Mouse (Mus musculus): ENCODE measurements at regions not wholly inside any gene's neighbourhood (a gene's known extent, or its start where the extent isn't known, plus 50 kb on each side); places are given as distances from the start of the nearest gene placed in this dataset.

DNA sequence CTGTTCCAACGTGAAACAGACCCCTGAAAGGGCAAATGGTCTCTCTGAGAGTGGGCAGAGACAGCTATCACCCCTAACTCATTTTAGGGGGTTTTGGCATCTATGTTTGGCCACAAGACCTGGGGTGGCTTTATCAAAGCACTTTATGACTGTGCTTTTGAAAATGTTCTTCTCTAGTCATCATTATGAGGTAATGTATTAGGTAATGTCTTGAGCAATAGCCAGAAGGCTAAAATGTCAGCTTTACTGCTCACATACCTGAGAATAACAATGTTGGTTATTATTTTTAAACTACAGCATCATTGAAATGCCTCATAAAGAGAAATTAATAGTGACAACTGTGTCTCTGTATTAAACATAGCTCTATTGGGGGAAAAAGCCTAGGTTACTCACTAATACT lies 129.9 kb upstream of the Rnd3 start:
- no peak for DNase-seq
- Histone ChIP-seq H3K4me3 (ENCODE audit: insufficient read depth, low read depth, low read length) (no peak overlapping the region), H3K36me3 (ENCODE audit: control insufficient read depth, insufficient read depth, low read length) (no peaks in the 10 kb centered on the region), H3K27ac (ENCODE audit: insufficient read depth, low read depth, low read length) (no peak overlapping the region), H3K27me3 (replicated peaks; ENCODE audit: control insufficient read depth, insufficient read depth, low read length) (no peaks in the 10 kb centered on the region), H3K4me1 (ENCODE audit: control insufficient read depth, insufficient read depth, low read length) (no peaks in the 10 kb centered on the region)
- WGBS: 59% methylated on average over 1 of the region's 1 CpGs
- TF ChIP-seq CTCF (conservative IDR thresholded peaks at IDR 0.05; ENCODE audit: insufficient read depth, insufficient read length, low read depth, low read length) (no peak), POLR2A (IDR thresholded peaks at IDR 0.05; ENCODE audit: low read depth, low read length) (no peak)

DNA sequence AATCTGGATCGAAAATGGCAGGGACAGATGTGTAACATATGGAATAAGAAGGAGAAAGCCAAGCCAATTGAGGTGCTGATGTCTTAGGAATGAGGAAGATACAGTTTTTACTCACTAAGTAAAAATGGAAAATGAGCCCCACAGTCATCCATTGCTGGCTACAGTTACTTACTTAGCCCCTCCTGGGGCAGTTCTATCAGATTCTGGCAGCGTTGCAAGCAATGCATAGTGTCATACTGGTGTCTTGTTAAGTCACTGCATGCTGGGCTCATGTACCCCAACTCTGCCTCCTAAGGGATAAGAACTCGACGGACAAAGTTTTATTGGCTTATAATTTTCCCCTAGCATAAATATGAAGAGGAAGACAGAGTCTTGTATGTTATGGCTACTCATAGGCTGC lies 129.4 kb upstream of the Rnd3 start:
- WGBS: 92% methylated on average over 4 of the region's 4 CpGs
- Histone ChIP-seq H3K4me3 (ENCODE audit: insufficient read depth, low read depth, low read length) (no peak overlapping the region), H3K36me3 (ENCODE audit: control insufficient read depth, insufficient read depth, low read length) (no peaks in the 10 kb centered on the region), H3K27ac (ENCODE audit: insufficient read depth, low read depth, low read length) (no peak overlapping the region), H3K27me3 (replicated peaks; ENCODE audit: control insufficient read depth, insufficient read depth, low read length) (no peaks in the 10 kb centered on the region), H3K4me1 (ENCODE audit: control insufficient read depth, insufficient read depth, low read length) (no peaks in the 10 kb centered on the region)
- no peak for DNase-seq
- TF ChIP-seq POLR2A (IDR thresholded peaks at IDR 0.05; ENCODE audit: low read depth, low read length) (no peak), CTCF (conservative IDR thresholded peaks at IDR 0.05; ENCODE audit: insufficient read depth, insufficient read length, low read depth, low read length) (no peak)

DNA sequence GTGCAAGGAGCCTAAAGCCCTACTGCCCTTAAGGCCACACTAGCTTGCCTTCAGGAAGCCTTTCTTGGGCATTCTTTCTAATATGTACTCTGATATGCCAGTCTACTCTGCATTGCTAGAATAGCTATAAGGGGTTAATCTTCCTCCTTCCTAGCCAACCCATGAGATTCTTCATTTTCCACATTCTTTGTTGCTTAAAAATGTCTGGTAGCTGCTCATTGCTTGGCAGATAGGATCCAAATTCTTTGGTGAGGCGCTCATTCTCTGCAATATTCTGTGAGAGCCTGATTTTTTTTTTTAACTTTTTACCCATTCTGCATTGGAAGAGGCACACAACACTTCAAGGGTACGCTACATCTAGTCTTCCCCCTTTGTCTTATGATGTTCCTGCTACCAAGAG lies 127.7 kb upstream of the Rnd3 start:
- 81% methylated on average over 2 of the region's 2 CpGs for WGBS
- Histone ChIP-seq H3K27ac (ENCODE audit: insufficient read depth, low read depth, low read length) (no peak overlapping the region), H3K4me3 (ENCODE audit: insufficient read depth, low read depth, low read length) (no peak overlapping the region), H3K36me3 (ENCODE audit: control insufficient read depth, insufficient read depth, low read length) (no peaks in the 10 kb centered on the region), H3K4me1 (ENCODE audit: control insufficient read depth, insufficient read depth, low read length) (no peaks in the 10 kb centered on the region), H3K27me3 (replicated peaks; ENCODE audit: control insufficient read depth, insufficient read depth, low read length) (no peaks in the 10 kb centered on the region)
- no peak for DNase-seq
- no peak for TF ChIP-seq CTCF (conservative IDR thresholded peaks at IDR 0.05; ENCODE audit: insufficient read depth, insufficient read length, low read depth, low read length)
- no peak for TF ChIP-seq POLR2A (IDR thresholded peaks at IDR 0.05; ENCODE audit: low read depth, low read length)

- Histone ChIP-seq H3K4me3 (ENCODE audit: insufficient read depth, low read depth, low read length) (no peak overlapping the region), H3K27me3 (replicated peaks; ENCODE audit: control insufficient read depth, insufficient read depth, low read length) (no peaks in the 10 kb centered on the region), H3K36me3 (ENCODE audit: control insufficient read depth, insufficient read depth, low read length) (no peaks in the 10 kb centered on the region), H3K27ac (ENCODE audit: insufficient read depth, low read depth, low read length) (no peak overlapping the region), H3K4me1 (ENCODE audit: control insufficient read depth, insufficient read depth, low read length) (no peaks in the 10 kb centered on the region)
- WGBS: 47% methylated on average over 5 of the region's 5 CpGs
- no peak for DNase-seq
- TF ChIP-seq CTCF (conservative IDR thresholded peaks at IDR 0.05; ENCODE audit: insufficient read depth, insufficient read length, low read depth, low read length) (no peak), POLR2A (IDR thresholded peaks at IDR 0.05; ENCODE audit: low read depth, low read length) (no peak)
Measured at GRCm38 (mm10) chr2:51273300-51273699, 124.4 kb upstream of the Rnd3 start.

- DNase-seq: peak; percentile 8
- TF ChIP-seq CTCF (conservative IDR thresholded peaks at IDR 0.05; ENCODE audit: insufficient read depth, insufficient read length, low read depth, low read length) (no peak; the same call in 1 of the 2 replicates), POLR2A (IDR thresholded peaks at IDR 0.05; ENCODE audit: low read depth, low read length) (no peak)
- H3K27ac ChIP-seq (ENCODE audit: insufficient read depth, low read depth, low read length): no peak overlapping the region
- H3K36me3 ChIP-seq (ENCODE audit: control insufficient read depth, insufficient read depth, low read length): no peaks in the 10 kb centered on the region
- no peaks in the 10 kb centered on the region for H3K4me1 ChIP-seq (ENCODE audit: control insufficient read depth, insufficient read depth, low read length)
- H3K4me3 ChIP-seq (ENCODE audit: insufficient read depth, low read depth, low read length): no peak overlapping the region
- 52% methylated on average over 2 of the region's 2 CpGs for WGBS
- no peaks in the 10 kb centered on the region for H3K27me3 ChIP-seq (replicated peaks; ENCODE audit: control insufficient read depth, insufficient read depth, low read length)
Measured at GRCm38 (mm10) chr2:51268532-51268931, 119.6 kb upstream of the Rnd3 start.

DNA sequence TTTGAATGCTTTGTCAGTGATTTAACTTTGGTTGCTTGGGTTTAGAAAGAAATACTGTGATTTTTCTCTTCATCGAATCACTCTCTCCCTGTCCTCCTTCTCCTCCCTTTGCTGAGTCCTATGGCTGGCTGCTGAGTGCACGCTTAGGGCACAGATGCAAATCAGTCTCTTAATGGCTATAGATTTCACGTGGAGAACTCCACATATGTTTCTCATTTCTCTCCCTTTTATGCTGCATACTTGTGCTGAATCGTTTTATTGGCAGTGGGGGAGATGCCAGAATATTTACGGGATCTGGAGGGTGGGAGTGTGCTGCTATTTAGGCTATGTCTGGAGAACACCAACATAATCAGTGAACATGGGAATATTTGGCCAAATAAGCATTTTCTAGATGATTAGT lies 118.8 kb upstream of the Rnd3 start:
- H3K4me1 ChIP-seq (ENCODE audit: control insufficient read depth, insufficient read depth, low read length): no peaks in the 10 kb centered on the region
- no peak for TF ChIP-seq POLR2A (IDR thresholded peaks at IDR 0.05; ENCODE audit: low read depth, low read length)
- no peak for TF ChIP-seq CTCF (conservative IDR thresholded peaks at IDR 0.05; ENCODE audit: insufficient read depth, insufficient read length, low read depth, low read length)
- no peaks in the 10 kb centered on the region for H3K27me3 ChIP-seq (replicated peaks; ENCODE audit: control insufficient read depth, insufficient read depth, low read length)
- WGBS: 61% methylated on average over 5 of the region's 5 CpGs
- H3K36me3 ChIP-seq (ENCODE audit: control insufficient read depth, insufficient read depth, low read length): no peaks in the 10 kb centered on the region
- DNase-seq: no peak
- no peak overlapping the region for H3K27ac ChIP-seq (ENCODE audit: insufficient read depth, low read depth, low read length)
- H3K4me3 ChIP-seq (ENCODE audit: insufficient read depth, low read depth, low read length): no peak overlapping the region

DNA sequence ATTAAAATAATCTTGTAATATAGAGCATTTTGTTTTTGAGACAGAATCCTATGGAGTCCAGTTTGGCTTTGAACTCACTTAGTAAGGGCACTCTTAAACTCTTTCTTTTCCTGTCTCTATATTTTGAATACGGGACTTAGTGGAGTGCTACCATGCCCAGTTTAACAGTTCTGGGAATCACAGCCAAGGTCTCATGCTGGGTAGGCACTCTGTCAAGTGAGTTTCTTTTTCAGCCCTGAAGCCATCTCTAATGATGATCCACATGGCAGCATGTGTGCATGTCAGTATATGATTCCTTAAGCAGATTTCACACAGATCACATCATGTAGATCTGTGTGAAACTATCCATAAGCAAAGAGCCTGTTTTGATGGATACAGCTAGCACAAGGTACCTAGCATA lies 113.6 kb upstream of the Rnd3 start:
- H3K36me3 ChIP-seq (ENCODE audit: control insufficient read depth, insufficient read depth, low read length): no peaks in the 10 kb centered on the region

DNA sequence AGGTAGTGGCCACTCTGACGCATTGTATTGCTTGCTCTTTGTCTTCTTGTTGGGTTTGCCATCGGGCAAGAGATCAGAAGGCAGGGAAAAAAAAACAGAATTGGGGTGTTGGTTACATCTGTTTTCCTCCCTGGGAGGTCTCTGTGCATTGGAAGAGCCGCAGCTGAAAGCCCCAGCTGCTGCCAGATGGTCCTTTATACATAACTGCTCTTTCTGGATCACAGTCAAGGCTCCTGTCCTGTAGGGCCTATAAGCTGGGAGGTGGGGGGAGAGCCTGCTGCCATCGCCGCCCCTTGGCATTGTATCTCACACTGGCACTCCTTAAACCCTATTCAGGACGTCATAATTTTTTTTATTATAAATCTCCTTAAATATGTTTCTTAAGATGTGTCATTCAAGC lies 101.9 kb upstream of the Rnd3 start:
- Histone ChIP-seq H3K4me1 (ENCODE audit: control insufficient read depth, insufficient read depth, low read length) (no peaks in the 10 kb centered on the region), H3K36me3 (ENCODE audit: control insufficient read depth, insufficient read depth, low read length) (no peaks in the 10 kb centered on the region), H3K27me3 (replicated peaks; ENCODE audit: control insufficient read depth, insufficient read depth, low read length) (no peaks in the 10 kb centered on the region), H3K4me3 (ENCODE audit: insufficient read depth, low read depth, low read length) (no peak overlapping the region), H3K27ac (ENCODE audit: insufficient read depth, low read depth, low read length) (no peak overlapping the region)
- 71% methylated on average over 6 of the region's 6 CpGs for WGBS
- TF ChIP-seq POLR2A (IDR thresholded peaks at IDR 0.05; ENCODE audit: low read depth, low read length): no peak
- TF ChIP-seq CTCF (conservative IDR thresholded peaks at IDR 0.05; ENCODE audit: insufficient read depth, insufficient read length, low read depth, low read length): no peak
- DNase-seq: no peak

More for the DNA sequence above, 113.6 kb upstream of the Rnd3 start:
- WGBS: 90% methylated on average over 1 of the region's 1 CpGs
- H3K4me3 ChIP-seq (ENCODE audit: insufficient read depth, low read depth, low read length): no peak overlapping the region
- no peak for TF ChIP-seq CTCF (conservative IDR thresholded peaks at IDR 0.05; ENCODE audit: insufficient read depth, insufficient read length, low read depth, low read length)
- no peak for TF ChIP-seq POLR2A (IDR thresholded peaks at IDR 0.05; ENCODE audit: low read depth, low read length)
- DNase-seq: no peak
- H3K27me3 ChIP-seq (replicated peaks; ENCODE audit: control insufficient read depth, insufficient read depth, low read length): no peaks in the 10 kb centered on the region
- no peak overlapping the region for H3K27ac ChIP-seq (ENCODE audit: insufficient read depth, low read depth, low read length)
- no peaks in the 10 kb centered on the region for H3K4me1 ChIP-seq (ENCODE audit: control insufficient read depth, insufficient read depth, low read length)

Data from kidney, adult 2 months (tissue).